Mouse (Mus musculus) kidney, adult 8-10 months (tissue): ENCODE measurements around the gene Zbtb7b.

Experiments
- DNase-seq, 2 experiments: peaks; one replicate each; pipeline ENCODE4 v3.0.0; 2022

The Zbtb7b gene

GRCm38 (mm10) chr3:89365486-89366414, 28.8 kb downstream of the Zbtb7b start:
- no peak for DNase-seq

- DNase-seq = no peak
Measured at GRCm38 (mm10) chr3:89365153-89365485, 29.5 kb downstream of the Zbtb7b start, which contains the start of gene Dcst1. TSS of gene Dcst1 (minus strand) at chr3:89365253.

- no peak for DNase-seq
Measured at GRCm38 (mm10) chr3:89364631-89365030, 29.9 kb downstream of the Zbtb7b start.

- no peak for DNase-seq
Measured at GRCm38 (mm10) chr3:89361675-89362074, 32.9 kb downstream of the Zbtb7b start, which contains the start of gene Dcst2. TSS of gene Dcst2 (plus strand) at chr3:89361975.

GRCm38 (mm10) chr3:89360237-89360636, 34.3 kb downstream of the Zbtb7b start:
- DNase-seq = no peak

GRCm38 (mm10) chr3:89359630-89360029, 34.9 kb downstream of the Zbtb7b start:
- DNase-seq = no peak

GRCm38 (mm10) chr3:89356029-89356428, 38.5 kb downstream of the Zbtb7b start:
- DNase-seq = no peak

- DNase-seq = peak; percentile 65 to 70
Measured at GRCm38 (mm10) chr3:89355512-89355902, 39.1 kb downstream of the Zbtb7b start.

GRCm38 (mm10) chr3:89354816-89355511, 39.6 kb downstream of the Zbtb7b start:
- peak; percentile 85 to 94 for DNase-seq

- DNase-seq = peak; percentile 65 to 66
Measured at GRCm38 (mm10) chr3:89351271-89351670, 43.3 kb downstream of the Zbtb7b start.

GRCm38 (mm10) chr3:89349869-89350501, 44.6 kb downstream of the Zbtb7b start, which contains the start of gene Adam15:
TSS of gene Adam15 (minus strand) at chr3:89349996.
- DNase-seq = peak; percentile 87 to 94

GRCm38 (mm10) chr3:89348911-89349868, 45.4 kb downstream of the Zbtb7b start:
- DNase-seq = peak; percentile 48 to 50

- no peak for DNase-seq
Measured at GRCm38 (mm10) chr3:89347916-89348315, 46.7 kb downstream of the Zbtb7b start.

GRCm38 (mm10) chr3:89346815-89347540, 47.6 kb downstream of the Zbtb7b start:
- no peak for DNase-seq

- peak; percentile 39 to 45 for DNase-seq
Measured at GRCm38 (mm10) chr3:89343279-89343678, 51.3 kb downstream of the Zbtb7b start.

GRCm38 (mm10) chr3:89341794-89342193, 52.8 kb downstream of the Zbtb7b start:
- DNase-seq = no peak

- DNase-seq = peak; percentile 56 to 74
Measured at GRCm38 (mm10) chr3:89340465-89340864, 54.1 kb downstream of the Zbtb7b start.

- peak; percentile 65 to 85 for DNase-seq
Measured at GRCm38 (mm10) chr3:89339416-89339815, 55.2 kb downstream of the Zbtb7b start.

- peak; percentile 51 to 59 for DNase-seq
Measured at GRCm38 (mm10) chr3:89337721-89338578, 56.6 kb downstream of the Zbtb7b start, which contains the start of gene Efna4. TSS of gene Efna4 (minus strand) at chr3:89338028.

GRCm38 (mm10) chr3:89337062-89337720, 57.4 kb downstream of the Zbtb7b start:
- DNase-seq = no peak
